Mouse (Mus musculus): ENCODE data around the gene Chrna9.

GRCm38 (mm10) chr5:65909321-65909720 lies 25.4 kb upstream of the Chrna9 start:
- TF ChIP-seq CTCF (IDR thresholded peaks at IDR 0.05; ENCODE audit: low read depth) (no peak), EP300 (IDR thresholded peaks at IDR 0.05; ENCODE audit: low read depth) (no peak)
